Mouse (Mus musculus) spleen, postnatal 14 days (tissue): Measurements from ENCODE around the gene Spef1.

ENCODE experiments used
- DNase-seq, 2 experiments: peaks; one replicate each; pipeline ENCODE4 v3.0.0; 2021 to 2022; ENCODE audit warnings: low spot score in 2 of 2

Spef1 gene

DNA sequence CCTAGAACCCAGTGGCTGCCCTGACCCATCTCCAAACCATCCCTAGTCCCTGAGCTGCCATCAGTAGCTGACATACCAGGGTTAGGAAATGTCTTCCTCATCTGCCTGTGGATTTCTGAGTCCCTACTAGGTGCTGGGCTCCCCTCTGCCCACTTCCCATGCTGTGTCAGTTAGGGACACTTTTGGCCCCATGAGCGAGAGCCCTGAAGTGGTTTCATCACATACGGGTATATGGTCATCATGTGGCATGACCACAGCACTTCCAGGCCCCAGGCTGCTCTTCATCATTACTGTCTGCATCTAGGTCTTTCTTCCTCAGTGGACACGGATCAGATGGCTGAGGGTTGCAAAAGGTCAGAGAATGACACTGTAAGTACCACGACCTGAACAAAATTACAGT lies 19.7 kb upstream of the Spef1 start, which contains the start of gene Ap5s1:
Ap5s1 (plus strand) TSS at position 301 of the 400 bp plus-strand sequence.
- DNase-seq: no peak

DNA sequence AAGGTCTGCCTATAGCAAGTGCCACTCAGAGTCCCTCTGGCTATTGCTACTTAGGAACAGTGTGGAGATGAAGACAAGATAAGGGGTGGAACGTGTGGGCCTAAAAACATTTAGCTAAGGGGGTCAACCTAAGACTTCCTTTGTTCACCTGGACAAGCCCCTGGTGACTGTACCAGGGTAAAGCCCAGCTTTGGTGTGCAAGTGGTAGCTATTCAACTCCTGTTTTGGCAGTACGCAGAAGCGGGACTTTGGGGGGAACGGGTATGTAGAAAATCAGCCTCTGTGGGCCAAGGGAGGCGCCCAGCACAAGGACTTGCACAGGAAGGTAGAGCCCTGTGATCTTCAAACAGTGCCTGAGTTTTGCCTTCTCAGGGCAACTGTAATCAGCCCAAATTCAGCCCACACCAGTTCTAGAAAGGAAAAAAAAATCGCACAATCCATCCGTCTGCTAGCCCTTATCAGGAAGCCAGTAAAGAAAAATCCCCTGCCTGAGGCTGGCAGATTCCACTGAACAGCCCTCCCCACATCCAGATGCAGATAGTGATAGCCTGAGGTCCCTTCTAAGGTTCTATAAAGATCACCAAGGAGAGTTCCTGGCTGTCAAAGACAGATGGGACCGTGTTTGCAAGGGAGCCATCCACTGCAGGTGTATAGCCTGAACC lies 18.6 kb upstream of the Spef1 start:
- no peak for DNase-seq

DNA sequence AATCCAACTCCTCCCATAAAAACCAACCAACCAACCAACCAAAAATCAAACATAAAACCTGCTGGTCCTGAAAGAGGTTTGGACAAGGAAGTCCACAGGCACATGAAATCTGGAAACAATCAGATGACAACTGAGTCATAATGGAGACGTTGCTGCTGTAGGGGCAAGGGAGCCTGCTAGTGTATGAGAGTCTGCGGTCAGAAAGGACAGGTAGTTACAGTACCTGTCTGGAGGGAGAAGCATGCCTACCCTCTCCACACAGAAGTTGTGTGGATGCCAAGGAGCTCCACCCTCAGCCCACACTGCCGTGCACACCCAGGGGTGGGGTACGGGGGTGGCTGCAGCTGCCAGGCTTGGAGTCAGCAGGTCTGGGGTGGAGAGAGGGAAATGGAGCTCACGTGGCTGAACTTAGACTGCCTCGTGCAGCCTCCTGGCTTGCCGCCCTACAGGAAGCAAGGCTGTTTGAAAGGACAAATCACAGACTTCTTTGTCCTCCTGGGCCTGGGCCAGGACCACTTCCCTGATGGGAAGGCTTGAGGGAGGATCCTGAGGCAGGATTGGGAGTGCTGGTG lies 17.4 kb upstream of the Spef1 start:
- DNase-seq: peak in 1 of 2 experiments; percentile 44

DNA sequence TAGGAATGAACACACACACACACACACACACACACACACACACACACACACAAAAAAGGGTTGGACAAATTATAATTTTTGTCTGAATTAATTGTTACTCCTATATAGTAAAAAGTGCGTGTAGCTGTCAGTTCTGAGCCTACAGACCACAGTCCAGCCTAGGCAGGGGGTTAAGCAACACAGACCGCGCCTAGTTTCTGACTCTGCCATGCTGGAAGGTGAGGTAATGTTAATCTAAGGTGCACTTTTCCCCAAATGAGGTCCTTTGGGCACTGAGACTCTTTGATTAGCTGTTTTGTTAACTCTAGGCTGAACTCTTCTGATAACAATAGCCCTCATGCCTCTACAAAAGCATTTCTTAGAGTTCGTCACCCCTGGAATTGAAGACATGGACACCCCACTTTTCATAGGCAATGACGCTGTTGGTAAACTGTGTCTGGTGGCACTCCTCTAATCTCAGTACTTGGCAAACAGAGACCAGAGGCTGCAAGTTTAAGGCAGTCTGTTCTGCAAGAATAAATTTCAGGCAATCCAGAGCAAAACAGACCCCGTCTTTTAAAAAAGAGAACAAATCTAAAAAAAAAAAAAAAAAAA lies 16.8 kb upstream of the Spef1 start:
- DNase-seq: no peak

DNA sequence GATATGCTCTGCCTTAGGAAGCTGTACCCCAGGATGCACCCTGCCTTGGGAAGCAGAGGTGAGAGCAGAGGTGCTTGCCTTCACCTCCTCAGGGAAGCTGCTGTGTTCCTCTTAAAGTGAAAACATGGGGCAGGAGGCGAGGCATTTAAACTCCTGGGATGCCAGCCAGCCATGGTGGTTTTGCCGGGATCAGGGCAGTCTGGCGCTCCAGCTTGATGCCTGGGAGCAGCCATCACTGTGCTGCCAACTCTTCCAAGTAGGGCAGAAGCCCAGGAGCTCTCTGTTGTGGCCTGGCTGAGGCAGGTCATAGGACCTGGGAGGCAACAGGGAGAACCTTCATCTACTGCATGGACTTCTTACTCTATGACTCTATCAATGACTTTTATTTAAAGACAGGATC lies 14.2 kb upstream of the Spef1 start:
- no peak for DNase-seq

DNA sequence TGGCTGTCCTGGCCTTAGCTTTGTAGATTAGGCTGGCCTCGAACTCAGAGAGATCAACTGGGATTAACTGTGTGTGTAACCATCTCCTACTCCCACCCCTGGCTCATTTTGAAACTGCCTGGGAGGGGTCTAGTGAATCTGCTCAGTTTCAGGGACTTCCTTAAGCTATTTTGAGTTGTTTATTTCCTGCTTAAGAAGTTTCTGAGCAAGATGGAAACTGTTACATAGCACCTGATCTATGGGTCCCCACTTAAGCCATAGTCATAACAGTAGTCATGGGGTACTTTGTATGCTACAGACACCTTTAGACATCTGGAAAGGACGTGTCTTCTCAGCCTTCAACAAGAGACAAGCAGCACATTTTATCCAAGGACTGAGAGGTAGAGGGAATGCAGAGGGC lies 13.6 kb upstream of the Spef1 start:
- no peak for DNase-seq

DNA sequence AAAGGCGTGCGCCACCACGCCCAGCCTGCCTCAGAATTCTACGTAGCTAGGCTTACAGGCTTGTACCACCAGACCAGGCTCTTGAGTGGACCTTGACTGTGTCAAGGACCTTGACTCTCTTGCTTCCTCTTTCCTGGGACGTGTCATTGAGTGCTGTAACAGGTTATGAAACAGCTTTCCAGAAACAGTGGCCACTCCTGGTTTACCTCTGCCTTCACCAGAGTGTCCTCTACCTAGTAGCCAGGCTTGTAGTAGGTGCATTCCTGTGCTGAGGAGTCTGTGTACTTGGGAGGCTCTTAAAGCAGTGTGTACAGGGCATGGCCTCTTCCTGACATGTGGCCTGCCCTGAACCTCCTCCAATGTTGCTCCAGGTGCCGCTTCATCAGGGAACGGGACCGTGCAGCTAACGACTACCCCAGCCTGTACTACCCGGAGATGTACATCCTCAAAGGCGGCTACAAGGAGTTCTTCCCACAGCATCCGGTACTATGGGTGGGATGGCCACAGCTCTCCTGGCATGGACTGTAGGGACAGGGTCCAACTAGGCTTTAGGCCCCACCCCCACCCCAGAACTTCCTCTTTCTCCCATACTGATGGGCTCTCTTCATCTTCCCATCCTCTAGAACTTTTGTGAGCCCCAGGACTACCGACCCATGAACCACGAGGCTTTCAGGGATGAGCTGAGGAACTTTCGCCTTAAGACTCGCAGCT lies 9.7 kb upstream of the Spef1 start:
- DNase-seq: no peak

DNA sequence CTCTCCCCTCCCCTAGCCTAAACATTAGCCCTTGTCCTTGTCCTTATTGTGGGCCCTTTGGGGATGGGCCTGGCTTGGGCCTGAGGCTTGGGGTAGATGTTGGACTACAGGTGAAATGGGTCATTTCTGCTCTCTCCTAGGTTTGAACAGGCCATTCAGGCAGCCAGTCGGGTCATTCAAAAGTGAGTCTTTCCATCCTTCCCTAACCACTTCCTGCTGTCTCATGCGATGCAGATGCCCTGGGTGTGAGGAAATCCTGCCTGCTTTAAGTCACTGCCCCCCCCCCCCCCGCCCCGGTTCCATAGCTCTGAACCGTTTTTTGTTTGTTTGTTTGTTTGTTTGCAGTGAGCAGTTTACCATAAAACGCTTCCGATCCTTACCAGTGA lies 3.9 kb upstream of the Spef1 start:
- DNase-seq: no peak

DNA sequence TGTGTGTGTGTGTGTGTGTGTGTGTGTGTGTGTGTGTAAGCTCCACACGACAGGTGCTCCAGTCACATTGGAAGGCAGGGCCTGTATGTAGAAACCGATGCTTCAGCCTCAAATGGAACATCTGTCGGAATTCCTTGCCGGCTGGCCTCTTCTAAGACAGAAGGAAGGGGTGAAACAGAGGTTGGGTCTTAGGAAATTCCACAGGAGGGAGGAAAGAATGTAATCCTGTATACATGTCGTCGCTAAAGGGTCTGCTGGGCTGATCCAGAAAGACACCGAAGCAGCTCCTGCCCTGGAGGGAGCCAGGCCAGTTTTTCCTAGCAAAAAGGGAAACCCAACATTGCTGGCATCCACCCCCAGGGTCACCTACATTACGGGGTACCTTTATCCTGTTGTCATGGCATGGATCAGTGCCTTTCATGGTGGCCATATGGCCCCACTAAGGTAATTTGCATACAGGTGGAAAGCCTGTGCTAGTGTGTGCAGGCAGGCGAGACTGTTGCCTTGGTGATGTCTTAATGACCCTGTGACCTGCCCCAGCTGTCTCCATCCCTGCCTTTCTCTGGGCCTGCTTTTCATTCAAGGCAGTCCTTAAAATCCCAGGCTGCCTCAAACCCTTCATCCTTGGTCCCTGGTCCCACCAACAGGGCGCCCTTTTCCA lies 3.4 kb upstream of the Spef1 start:
- no peak for DNase-seq

DNA sequence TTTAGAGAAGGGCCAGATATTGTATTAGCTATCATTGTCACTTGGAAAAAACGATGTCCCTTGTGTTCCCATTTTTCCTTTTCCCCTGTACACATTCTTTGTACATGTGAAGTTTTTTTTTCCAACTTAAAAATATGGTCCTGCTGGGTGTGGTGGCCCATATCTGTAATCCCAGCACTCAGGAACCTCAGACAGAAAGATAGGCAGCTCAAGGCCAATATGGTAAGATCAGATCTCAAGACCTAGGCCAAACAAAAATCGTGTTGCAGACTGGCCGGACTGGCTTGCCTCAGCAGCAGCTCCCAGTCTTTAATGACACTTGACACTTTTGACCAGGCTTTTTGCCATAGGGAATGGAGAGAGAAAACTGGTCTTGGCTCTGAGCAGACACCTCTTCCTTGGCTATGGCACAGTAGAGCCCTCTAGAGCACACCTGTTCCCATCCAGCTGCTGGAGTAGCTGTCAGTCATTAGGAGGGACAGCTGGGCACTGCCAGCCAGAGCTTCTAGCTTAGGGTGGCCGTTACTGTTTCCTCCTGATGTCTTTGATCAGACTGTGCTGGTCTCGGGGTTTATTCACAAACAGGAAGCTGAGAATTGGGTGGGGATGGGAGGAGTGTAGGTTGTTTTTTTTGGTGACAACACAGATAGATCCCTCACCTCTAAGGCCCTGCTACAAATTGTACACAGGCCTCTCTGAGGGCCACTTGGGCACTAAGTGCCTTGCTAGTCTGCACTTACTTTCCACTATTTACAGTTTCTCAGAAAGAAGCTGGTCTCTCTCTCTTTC lies 2.6 kb upstream of the Spef1 start:
- no peak for DNase-seq

DNA sequence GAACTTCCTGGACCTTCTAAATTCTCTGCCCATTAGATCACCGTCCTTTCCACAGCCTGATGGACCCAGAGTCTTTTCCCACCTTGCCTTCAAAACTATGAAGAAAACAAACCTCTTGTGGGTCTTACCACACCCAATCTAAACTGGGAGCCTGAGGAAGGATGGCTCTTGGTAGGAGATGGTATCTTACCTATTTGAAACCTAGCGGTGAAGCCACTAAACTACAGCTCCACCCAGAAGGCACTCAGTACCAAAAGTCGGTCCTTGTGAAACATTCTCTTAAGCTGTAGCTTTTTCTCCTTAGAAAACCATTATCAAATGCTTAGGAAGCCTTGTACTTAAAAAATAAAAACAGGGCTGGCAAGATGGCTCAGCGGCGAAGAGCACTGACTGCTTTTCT lies 1.2 kb upstream of the Spef1 start:
- DNase-seq: no peak

DNA sequence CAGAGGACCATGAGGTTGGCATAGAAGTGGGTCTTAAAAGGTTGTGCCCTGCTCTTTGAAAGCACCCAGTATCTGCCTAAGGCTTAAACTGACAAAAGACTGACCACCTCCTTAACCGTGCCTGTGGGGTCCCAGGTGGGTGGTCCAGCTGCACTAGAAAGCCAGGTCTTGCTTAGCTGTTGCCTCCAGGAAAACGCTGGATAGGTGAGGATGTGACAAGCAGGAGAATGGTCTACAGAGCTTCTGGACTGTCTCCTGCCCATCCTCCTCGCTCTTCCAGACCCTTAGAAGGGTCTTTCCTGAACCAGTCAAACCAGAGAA lies 480 bp upstream of the Spef1 start:
- no peak for DNase-seq

DNA sequence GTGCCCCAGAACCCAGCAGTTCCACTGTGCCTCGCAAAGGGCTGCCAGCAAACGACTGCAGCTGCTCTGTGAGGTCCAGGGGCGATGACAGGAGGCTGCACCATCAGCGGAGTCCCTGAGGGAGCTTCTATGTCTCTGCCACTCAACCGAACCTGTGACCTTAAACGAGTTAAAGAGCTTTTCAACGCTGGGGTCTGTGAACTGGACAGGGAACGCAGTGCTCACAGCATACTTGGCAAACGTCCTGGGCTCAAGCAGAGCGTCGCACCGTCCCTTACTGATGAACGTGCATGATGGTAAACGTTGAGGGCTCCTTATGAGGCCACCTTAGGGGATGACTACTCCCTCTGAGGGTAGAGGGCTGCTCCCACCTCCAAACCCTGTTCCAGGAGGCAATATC lies 739 bp downstream of the Spef1 start:
- no peak for DNase-seq

DNA sequence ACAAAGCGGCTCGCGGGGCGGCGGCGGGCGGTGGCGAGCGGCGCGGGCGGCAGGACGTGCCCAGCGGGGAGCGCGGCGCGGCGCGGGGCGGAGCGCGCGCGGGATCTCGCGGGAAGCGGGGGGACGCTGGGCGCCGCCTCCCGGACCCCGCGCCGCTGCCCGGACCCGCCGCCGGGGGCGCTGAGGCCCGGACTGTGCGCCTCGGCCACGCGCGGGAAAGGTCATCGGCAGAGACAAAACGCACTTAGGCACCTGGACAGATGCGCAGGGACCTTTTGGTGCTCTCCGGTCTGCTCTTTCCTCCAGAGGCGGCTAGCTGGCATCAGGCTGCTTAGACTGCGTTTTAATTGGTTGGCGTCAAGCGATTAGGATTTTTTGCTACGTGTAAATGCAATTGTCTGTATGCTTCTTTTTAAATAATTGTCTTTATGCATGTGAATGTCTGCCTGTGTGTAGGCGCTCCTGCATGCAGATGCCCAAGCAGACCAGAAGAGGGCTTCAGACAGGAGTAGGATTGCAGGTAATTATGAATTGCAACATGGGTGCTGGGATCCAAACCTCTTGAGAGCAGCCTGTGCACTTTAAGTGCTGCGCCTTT lies 7.0 kb downstream of the Spef1 start, which contains the start of gene Cenpb:
Cenpb (minus strand) TSS at position 78 of the 598 bp plus-strand sequence.
- peak; percentile 61 to 80 for DNase-seq

DNA sequence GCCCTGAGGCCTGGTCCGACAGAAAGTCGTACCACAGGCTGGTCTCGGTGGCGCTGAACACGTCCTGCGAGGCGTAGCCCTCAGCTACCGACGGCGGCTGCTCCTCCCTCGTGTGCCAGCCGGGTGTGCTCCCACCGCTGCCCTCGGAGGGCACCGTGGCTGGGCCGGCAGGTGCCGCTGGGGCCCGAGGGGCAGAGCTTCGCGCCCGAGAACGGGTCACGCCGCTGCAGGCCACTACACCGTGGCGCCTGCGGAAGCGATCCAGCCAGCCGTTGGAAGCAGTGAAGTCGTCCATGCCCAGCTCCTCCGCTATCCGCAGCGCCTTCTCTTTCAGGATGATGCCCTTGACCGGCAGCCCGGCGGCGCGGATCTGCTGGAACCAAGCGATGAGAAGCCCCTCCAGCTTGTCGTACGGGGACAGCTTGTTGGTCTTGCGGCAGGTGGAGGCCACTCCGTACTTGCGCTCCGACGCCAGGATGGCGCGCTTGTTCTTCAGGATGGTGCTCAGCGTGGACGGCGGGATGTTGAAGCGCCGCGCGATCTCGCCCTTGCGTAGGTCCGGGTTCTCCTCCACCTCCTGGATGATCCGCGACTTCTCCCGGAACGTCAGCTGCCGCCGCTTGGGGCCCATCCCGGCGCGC lies 7.7 kb downstream of the Spef1 start:
- DNase-seq: peak; percentile 37 to 42

DNA sequence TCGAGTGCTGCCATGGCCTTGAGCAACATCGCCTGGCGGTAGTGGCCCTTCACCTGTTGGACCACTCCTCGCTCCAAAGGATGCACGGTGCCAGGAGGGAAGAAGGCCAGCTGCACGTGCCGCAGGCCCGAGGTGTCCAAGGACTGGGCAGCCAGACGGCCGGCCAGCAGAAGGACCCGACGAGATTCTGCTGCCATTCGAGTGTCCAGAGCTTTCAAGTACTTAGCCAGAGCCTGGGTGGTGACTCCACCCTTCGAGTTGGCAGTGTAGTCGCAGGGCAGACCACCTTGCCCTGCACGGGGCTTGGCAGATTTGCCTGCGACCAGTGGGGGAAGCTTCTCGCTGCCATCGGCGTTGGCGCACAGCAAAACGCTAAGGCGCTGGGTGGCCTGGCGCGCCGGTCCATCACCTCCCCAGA lies 8.2 kb downstream of the Spef1 start:
- no peak for DNase-seq

DNA sequence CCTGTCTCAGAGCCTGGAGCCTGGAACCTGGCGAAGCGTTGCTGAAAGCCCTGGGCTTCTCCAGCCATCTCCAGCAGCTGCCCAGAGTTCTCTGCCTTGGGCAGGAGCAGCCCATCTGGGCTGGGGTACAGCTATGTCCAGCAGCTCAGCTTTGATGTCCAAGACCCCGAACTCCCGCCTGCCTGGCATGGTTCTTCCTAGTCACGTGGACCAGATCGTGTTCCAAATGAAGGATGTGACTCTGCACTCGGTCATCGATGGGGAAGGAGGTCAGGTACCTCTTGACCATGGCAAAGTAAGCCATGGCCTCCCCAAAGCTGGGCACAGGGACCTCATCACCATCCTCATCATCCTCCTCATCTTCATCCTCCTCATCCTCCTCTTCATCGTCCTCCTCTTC lies 9.2 kb downstream of the Spef1 start:
- DNase-seq: no peak

DNA sequence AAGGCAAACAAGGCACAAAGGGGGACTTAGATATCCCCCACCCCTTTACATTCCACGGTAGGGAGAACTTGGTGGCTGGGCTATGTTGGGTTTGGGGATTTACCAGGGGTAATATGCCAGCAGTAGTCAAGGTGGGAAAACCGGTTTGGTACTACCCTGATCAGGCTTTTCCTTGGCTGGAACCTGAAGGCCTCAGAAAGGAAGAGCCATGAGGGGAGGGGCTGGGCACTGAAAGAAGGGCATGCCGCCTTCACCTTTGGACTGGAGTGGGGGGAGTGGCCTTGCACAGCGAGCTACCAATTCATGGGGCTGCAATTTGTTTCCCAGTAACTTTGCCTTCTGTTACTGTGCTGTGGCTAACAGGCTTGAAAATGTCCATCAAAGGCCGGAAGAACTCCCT lies 10.6 kb downstream of the Spef1 start:
- DNase-seq: no peak

DNA sequence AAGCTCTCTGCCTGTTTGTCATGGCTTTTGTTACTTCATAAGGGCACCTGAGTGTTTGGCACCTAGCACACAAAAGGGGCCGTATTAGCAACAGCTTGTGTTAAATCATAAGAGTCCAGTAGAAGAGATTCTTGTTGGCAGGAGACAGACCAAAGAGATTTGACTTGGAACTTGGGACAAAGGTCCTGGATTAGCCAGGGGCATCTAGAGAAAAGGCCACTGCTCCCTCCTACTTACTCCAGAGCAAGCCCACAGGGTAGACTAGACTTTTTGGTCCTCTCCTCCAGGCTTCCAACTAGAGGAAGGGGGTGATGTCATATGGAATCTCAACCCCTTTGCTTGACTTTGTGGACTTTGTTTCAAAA lies 11.2 kb downstream of the Spef1 start:
- DNase-seq: no peak

DNA sequence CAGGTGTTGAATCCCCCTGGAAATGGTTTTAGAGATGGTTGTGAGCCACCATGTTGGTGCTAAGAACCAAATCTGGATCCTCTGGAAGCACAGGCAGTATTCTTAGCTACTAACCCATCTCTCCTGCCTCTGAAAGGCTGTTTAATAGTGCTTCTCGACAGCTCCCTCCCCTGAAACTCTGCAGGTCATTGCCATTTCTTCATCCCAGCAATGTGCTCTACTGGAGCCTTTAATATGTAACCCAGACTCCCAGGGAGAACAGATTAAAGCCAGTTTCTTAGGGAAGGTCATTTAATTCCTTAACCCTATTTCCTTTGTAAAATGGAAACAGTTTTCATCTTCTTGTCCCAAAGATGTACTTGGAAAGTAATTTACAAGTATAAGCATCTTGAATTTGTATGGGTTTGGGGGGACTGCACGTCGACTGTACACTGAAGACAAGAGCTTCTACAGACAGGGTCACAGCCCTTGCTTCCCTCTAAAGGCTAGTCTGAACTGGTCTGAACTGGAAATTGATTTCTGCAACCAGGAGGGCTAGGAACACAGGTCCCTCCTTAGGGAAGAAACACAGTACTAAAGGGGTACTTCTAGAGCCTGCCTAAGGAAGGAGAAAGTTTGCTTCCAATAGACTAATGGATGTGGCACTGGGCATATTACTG lies 11.7 kb downstream of the Spef1 start:
- DNase-seq: no peak
